In the genomic region with DNA sequence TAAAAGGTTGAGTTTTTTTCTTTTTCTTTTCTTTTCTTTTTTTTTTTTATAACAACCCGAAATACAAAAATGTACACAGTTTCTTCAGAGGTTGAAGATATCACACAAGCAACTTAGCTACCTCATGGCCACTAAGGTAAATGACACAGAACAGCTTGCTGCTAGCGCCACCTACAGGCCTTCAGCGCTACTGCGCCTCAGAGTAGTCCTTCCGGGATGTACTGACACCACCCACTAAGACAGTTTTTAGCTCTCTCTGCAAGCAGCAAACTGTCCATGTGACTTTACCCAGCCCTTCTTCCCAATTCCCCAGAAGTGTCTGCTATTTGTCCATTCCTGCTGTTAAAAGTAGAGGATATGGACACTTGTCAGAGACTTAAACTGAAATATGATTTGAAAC, we compare ENCODE assay signal across 9 mouse cellular contexts.
DNase-seq lines count a peak whose midpoint lies in the region; ATAC-seq lines count a peak whose summit lies in the region.
"Had no signal": no experiment of that assay in that cellular context is flagged by ENCODE, and none has a peak within 500 bp of the region (broad histone marks: within the 10 kb centered on the region; RNA-seq: fewer than 3 reads in every experiment).

No protein-coding gene starts in this region.

- H3K9me3 ChIP-seq in embryonic facial prominence, embryonic 14.5 days (ENCODE audit: control insufficient read depth, low read length) = no peaks in the 10 kb centered on the region
- no peaks in the 10 kb centered on the region for H3K9me3 ChIP-seq in stomach, embryonic 16.5 days (replicated peaks; ENCODE audit: control insufficient read depth, low read length)
- H3K9me3 ChIP-seq: limb, embryonic 15.5 days had no signal

- H3K27me3 ChIP-seq in embryonic facial prominence, embryonic 14.5 days (replicated peaks; ENCODE audit: control insufficient read depth, insufficient read depth, low read length) = no peaks in the 10 kb centered on the region
- no peaks in the 10 kb centered on the region for H3K27me3 ChIP-seq in stomach, embryonic 16.5 days (ENCODE audit: control insufficient read depth, insufficient read depth, low read length)
- H3K27me3 ChIP-seq: limb, embryonic 15.5 days had no signal

- H3K36me3 ChIP-seq in embryonic facial prominence, embryonic 14.5 days (ENCODE audit: control insufficient read depth, insufficient read depth, low read length) = 0 out of 2 replicates have a peak, but pooled peaks cover 3% of the 10 kb centered on the region
- H3K36me3 ChIP-seq in stomach, embryonic 16.5 days (ENCODE audit: control insufficient read depth, insufficient read depth, low read length) = no peaks in the 10 kb centered on the region
- H3K36me3 ChIP-seq: limb, embryonic 15.5 days had no signal

- no peak overlapping the region for H3K4me2 ChIP-seq in embryonic facial prominence, embryonic 14.5 days (ENCODE audit: low read depth, low read length)
- H3K4me2 ChIP-seq in stomach, embryonic 16.5 days (ENCODE audit: low read depth, low read length) = no peak overlapping the region
- H3K4me2 ChIP-seq: limb, embryonic 15.5 days had no signal

- 0 out of 2 replicates have a peak overlapping the region, but pooled peaks have one; percentile 21 for H3K27ac ChIP-seq in embryonic facial prominence, embryonic 14.5 days (replicated peaks; ENCODE audit: low read depth, low read length)
- peak overlapping the region; percentile 22; the same call in 1 of the 2 replicates for H3K27ac ChIP-seq in stomach, embryonic 16.5 days (ENCODE audit: low read length)
- H3K27ac ChIP-seq: limb, embryonic 15.5 days had no signal

- WGBS in embryonic facial prominence, embryonic 14.5 days = 15% methylated on average over 5 of the region's 5 CpGs
- 23% methylated on average over 5 of the region's 5 CpGs for WGBS in stomach, embryonic 16.5 days

- no peak overlapping the region for H3K9ac ChIP-seq in embryonic facial prominence, embryonic 14.5 days (ENCODE audit: low read depth, low read length)
- H3K9ac ChIP-seq in stomach, embryonic 16.5 days (ENCODE audit: low read length) = no peak overlapping the region
- H3K9ac ChIP-seq: limb, embryonic 15.5 days had no signal

- no peak overlapping the region for H3K4me3 ChIP-seq in embryonic facial prominence, embryonic 14.5 days (ENCODE audit: low read depth, low read length)
- no peak overlapping the region for H3K4me3 ChIP-seq in stomach, embryonic 16.5 days (replicated peaks; ENCODE audit: low read length)
- H3K4me3 ChIP-seq: limb, embryonic 15.5 days had no signal

- no peak for ATAC-seq in cerebellum, adult (ENCODE audit: insufficient number of reproducible peaks, low FRiP score, low TSS enrichment)
- no peak for ATAC-seq in embryonic facial prominence, embryonic 14.5 days (ENCODE audit: low read depth)
- ATAC-seq in stomach, embryonic 16.5 days (ENCODE audit: insufficient read depth, low FRiP score) = no peak

- DNase-seq in cerebellum, adult 18-20 months = peak; percentile 61 to 65
- DNase-seq in urinary bladder, postnatal 25 days (ENCODE audit: low spot score) = peak; percentile 50
- no peak for DNase-seq in urinary bladder, adult 18-20 months (ENCODE audit: low spot score in 2 of 2)
- no peak for DNase-seq in embryonic facial prominence, embryonic 14.5 days (ENCODE audit: low spot score)
- peak; percentile 61 for DNase-seq in kidney, adult 9 months
- peak; percentile 58 for DNase-seq in lung, postnatal 25 days (ENCODE audit: low spot score)

- no peaks in the 10 kb centered on the region for H3K4me1 ChIP-seq in embryonic facial prominence, embryonic 14.5 days (ENCODE audit: control insufficient read depth, insufficient read depth, low read length)
- H3K4me1 ChIP-seq in stomach, embryonic 16.5 days (ENCODE audit: control insufficient read depth, insufficient read depth, low read length) = peaks cover 10% of the 10 kb centered on the region; the same call in 1 of the 2 replicates

Comparison
In these comparisons a context has a peak if more than half of its experiments do, and no peak if none do; other contexts are left out.
1. DNase-seq: peak in cerebellum, adult 18-20 months (2 of 2), urinary bladder, postnatal 25 days (single experiment), kidney, adult 9 months (single experiment) and lung, postnatal 25 days (single experiment); none in urinary bladder, adult 18-20 months (0 of 2) and embryonic facial prominence, embryonic 14.5 days (single experiment).